Comparison of ENCODE assay signal across 9 mouse cellular contexts in genomic region chr17:87530818-87531410, GRCm38 (mm10).
A peak's percentile ranks its signal among the peaks of the same experiment; 100 is the strongest.
DNase-seq lines count a peak whose midpoint lies in the region; ATAC-seq lines count a peak whose summit lies in the region.
"Had no signal": no experiment of that assay in that cellular context is flagged by ENCODE, and none has a peak within 500 bp of the region (broad histone marks: within the 10 kb centered on the region; RNA-seq: fewer than 3 reads in every experiment).

No protein-coding gene starts in this region.

- H3K9me3 ChIP-seq in heart, embryonic 15.5 days (replicated peaks): no peaks in the 10 kb centered on the region
- no peaks in the 10 kb centered on the region for H3K9me3 ChIP-seq in liver, embryonic 15.5 days (replicated peaks)
- H3K9me3 ChIP-seq: G1E had no signal

- H3K4me2 ChIP-seq in heart, embryonic 15.5 days: peak overlapping the region; percentile 72
- peak overlapping the region; percentile 68 for H3K4me2 ChIP-seq in liver, embryonic 15.5 days

- no peaks in the 10 kb centered on the region for H3K36me3 ChIP-seq in heart, embryonic 15.5 days
- no peaks in the 10 kb centered on the region for H3K36me3 ChIP-seq in liver, embryonic 15.5 days (replicated peaks)
- H3K36me3 ChIP-seq: G1E had no signal

- H3K4me1 ChIP-seq in heart, embryonic 15.5 days (replicated peaks): peaks cover 27% of the 10 kb centered on the region
- H3K4me1 ChIP-seq in liver, embryonic 15.5 days (replicated peaks): peaks cover 29% of the 10 kb centered on the region

- WGBS in heart, embryonic 15.5 days: 4% methylated on average over 17 of the region's 17 CpGs
- WGBS in liver, embryonic 15.5 days (ENCODE audit: insufficient replicate concordance): 10% methylated on average over 17 of the region's 17 CpGs

- peak; percentile 35 for DNase-seq in heart, adult 8-10 months (ENCODE audit: low spot score)
- no peak for DNase-seq in heart, postnatal 4 days
- DNase-seq in MN1 (ENCODE audit: low spot score): peak; percentile 8
- no peak for DNase-seq in adrenal gland, adult 18-20 months (ENCODE audit: low spot score in 2 of 2)
- DNase-seq in adrenal gland, adult 8-10 months: no peak

- ATAC-seq in heart, embryonic 15.5 days (replicated peaks; ENCODE audit: insufficient number of reproducible peaks, insufficient read depth, low FRiP score, low read depth): peak; percentile 20; the same call in 1 of the 2 replicates
- no peak for ATAC-seq in liver, embryonic 15.5 days (ENCODE audit: insufficient read depth)
- no peak for ATAC-seq in monocyte, adult 5-6 weeks (replicated peaks; ENCODE audit: insufficient number of reproducible peaks, low FRiP score, low TSS enrichment, poor library complexity, severe bottlenecking)

- H3K9ac ChIP-seq in heart, embryonic 15.5 days: peak overlapping the region; percentile 45
- H3K9ac ChIP-seq in liver, embryonic 15.5 days: no peak overlapping the region

- peak overlapping the region; percentile 71 for H3K27ac ChIP-seq in heart, embryonic 15.5 days
- 0 out of 2 replicates have a peak overlapping the region, but pooled peaks have one; percentile 25 for H3K27ac ChIP-seq in liver, embryonic 15.5 days (replicated peaks)

- H3K4me3 ChIP-seq in heart, embryonic 15.5 days: peak overlapping the region; percentile 50
- H3K4me3 ChIP-seq in liver, embryonic 15.5 days (replicated peaks): peak overlapping the region; percentile 41

- H3K27me3 ChIP-seq in heart, embryonic 15.5 days: no peaks in the 10 kb centered on the region
- no peaks in the 10 kb centered on the region; the same call in 1 of the 2 replicates for H3K27me3 ChIP-seq in liver, embryonic 15.5 days

Comparison
In these comparisons a context has a peak if more than half of its experiments do, and no peak if none do; other contexts are left out.
1. DNase-seq: peak in heart, adult 8-10 months (single experiment) and MN1 (single experiment); none in heart, postnatal 4 days (single experiment), adrenal gland, adult 18-20 months (0 of 2) and adrenal gland, adult 8-10 months (single experiment).